Mouse (Mus musculus) heart, adult 8-10 months (tissue): Measurements from ENCODE around the gene Tfap2e. TPM values are rescaled to one million over a fixed set of nuclear protein-coding genes. Genes with fewer than 3 reads are reported as not detected.
A peak's percentile ranks its signal among the peaks of the same experiment; 100 is the strongest.

Source experiments
- DNase-seq: peaks from one replicate; pipeline ENCODE4 v3.0.0; 2022; ENCODE audit warnings: low spot score
- total RNA-seq, 4 experiments: library from RNA; stranded (reverse); gene quantifications; 2 replicates each; pipeline ENCODE4 v1.2.4; 2022

The Tfap2e gene
- total RNA-seq, 4 experiments from 2014 or later = 0.11 TPM; not detected in 3

GRCm38 (mm10) chr4:126706630-126707438 lies 29.2 kb downstream of the Tfap2e start:
- DNase-seq = no peak

- no peak for DNase-seq
These were observed 39.1 kb downstream of the Tfap2e start for GRCm38 (mm10) chr4:126696908-126697307.

- DNase-seq = no peak
These were observed 43.0 kb downstream of the Tfap2e start for GRCm38 (mm10) chr4:126693021-126693420.

- DNase-seq = peak; percentile 33
These were observed 46.6 kb downstream of the Tfap2e start for GRCm38 (mm10) chr4:126689457-126689856.

- no peak for DNase-seq
These were observed 53.0 kb downstream of the Tfap2e start for GRCm38 (mm10) chr4:126683084-126683483.

- DNase-seq = no peak
These were observed 53.7 kb downstream of the Tfap2e start for GRCm38 (mm10) chr4:126682298-126682697.

- DNase-seq = peak; percentile 98
These were observed 58.7 kb downstream of the Tfap2e start, which contains the start of gene Psmb2 for GRCm38 (mm10) chr4:126677054-126678003. TSS of gene Psmb2 (plus strand) at chr4:126677630.

GRCm38 (mm10) chr4:126667075-126667474 lies 69.0 kb downstream of the Tfap2e start:
- DNase-seq = no peak

Other genes starting within 250 kb of the Tfap2e start
- gene Ago4, start 202.8 kb downstream of the Tfap2e start, total RNA-seq = 10 to 100 TPM; 10.4 to 14.5 (median 12.1) TPM
- gene Clspn, start 179.3 kb downstream of the Tfap2e start, total RNA-seq = under 1 TPM; 0.16 to 0.69 (median 0.50) TPM
- gene 5730409E04Rik, start 126.4 kb downstream of the Tfap2e start, total RNA-seq = 10 to 100 TPM; 14.3 to 16.3 (median 15.3) TPM
- gene Psmb2, start 58.6 kb downstream of the Tfap2e start, total RNA-seq = 100 to 1,000 TPM; 116 to 140 (median 123) TPM
- 10 to 100 TPM; 17.2 to 20.1 (median 17.8) TPM for gene Ncdn, start 17.2 kb upstream of the Tfap2e start, total RNA-seq
- gene AU040320, start 17.3 kb upstream of the Tfap2e start, total RNA-seq = 10 to 100 TPM; 27.8 to 33.6 (median 31.3) TPM
- 10 to 100 TPM; 17.8 to 24.4 (median 22.4) TPM for gene Zmym4, start 231.9 kb upstream of the Tfap2e start, total RNA-seq